Mouse (Mus musculus) liver, embryonic 14.5 days (tissue): ENCODE data around the gene Tspan8. TPM values are rescaled to one million over a fixed set of nuclear protein-coding genes. Genes with fewer than 3 reads are reported as not detected.
"Not testable (repeated sequence)": the region's sequence is repeated elsewhere in the genome, so short reads cannot be mapped to it uniquely, and the experiment has no call there.

ENCODE experiments used
- ATAC-seq: fragments of 200-750 bp; cut with Nextera tagmentation; 2 replicates; pipeline ENCODE4 v1.8.0; 2017; ENCODE audit warnings: moderate number of reproducible peaks, mild to moderate bottlenecking, moderate library complexity; ENCODE audit not compliant: insufficient read depth
- DNase-seq, 3 experiments: peaks; one replicate each; pipeline ENCODE4 v3.0.0-alpha.2; 2012 to 2013; ENCODE audit warnings: low read depth in 3 of 3, low spot score in 3 of 3
- H3K27ac ChIP-seq: fragments of 300-500 bp; sonication (generic); 2 replicates; pipeline ENCODE4 v1.5.1; 2014; ENCODE audit warnings: moderate library complexity, mild to moderate bottlenecking, control low read depth, inconsistent platforms
- H3K27me3 ChIP-seq: fragments of 300-500 bp; sonication (generic); 2 replicates; pipeline ENCODE4 v1.6.1; 2014; ENCODE audit warnings: mild to moderate bottlenecking, low read length, moderate library complexity; ENCODE audit not compliant: control insufficient read depth, insufficient read depth
- H3K36me3 ChIP-seq: fragments of 300-500 bp; sonication (generic); replicated peaks from 2 replicates; pipeline ENCODE4 v1.6.1; 2014; ENCODE audit warnings: low read depth; ENCODE audit not compliant: control insufficient read depth, insufficient read depth
- H3K4me1 ChIP-seq, 2 experiments: fragments of 200-500 bp in 1 of 2; fragments of 300-500 bp in 1 of 2; sonication (generic) in 1 of 2; replicated peaks; 2 replicates each; pipeline ENCODE4 v1.6.1; 2012 to 2014; ENCODE audit warnings: antibody characterized with exemption in 1 of 2, inconsistent platforms in 1 of 2, low read length in 1 of 2; ENCODE audit not compliant: control insufficient read depth in 2 of 2, insufficient read depth in 2 of 2
- H3K4me2 ChIP-seq: fragments of 300-500 bp; sonication (generic); 2 replicates; pipeline ENCODE4 v1.6.1; 2014; ENCODE audit warnings: low read depth, mild to moderate bottlenecking, control low read depth, moderate library complexity
- H3K4me3 ChIP-seq, 2 experiments: fragments of 200-500 bp in 1 of 2; fragments of 300-500 bp in 1 of 2; sonication (generic) in 1 of 2; 2 replicates each; pipeline ENCODE4 v1.5.1; 2012 to 2014; ENCODE audit warnings: low read depth in 2 of 2, low read length in 2 of 2, mild to moderate bottlenecking in 2 of 2, control low read depth in 1 of 2, inconsistent platforms in 1 of 2, moderate library complexity in 1 of 2; ENCODE audit not compliant: insufficient read depth in 1 of 2
- H3K9ac ChIP-seq: fragments of 300-500 bp; sonication (generic); replicated peaks from 2 replicates; pipeline ENCODE4 v1.6.1; 2014; ENCODE audit warnings: mild to moderate bottlenecking, control low read depth, moderate library complexity
- H3K9me3 ChIP-seq: fragments of 300-500 bp; sonication (generic); 2 replicates; pipeline ENCODE4 v1.6.1; 2016; ENCODE audit warnings: low read length, mixed read lengths; ENCODE audit not compliant: control insufficient read depth
- CTCF ChIP-seq: IDR thresholded peaks from 2 replicates; pipeline ENCODE4 v1.5.1; 2016; ENCODE audit warnings: antibody characterized with exemption, low read depth, control low read depth
- EP300 ChIP-seq: IDR thresholded peaks from 2 replicates; pipeline ENCODE4 v1.6.1; 2016; ENCODE audit warnings: antibody characterized with exemption, low read depth
- WGBS: fragments of 180-500 bp; shearing (Covaris S2); extraction: QIAGEN DNeasy Blood & Tissue Kit; methylation state at CpG from one replicate; pipeline ENCODE4 v1.1.7; 2014; ENCODE audit not compliant: insufficient replicate concordance; 5-methylcytosine and 5-hydroxymethylcytosine counted together
- polyA plus RNA-seq, 2 experiments: library from polyadenylated mRNA; depleted of rRNA in 1 of 2; stranded (reverse) in 1 of 2; unstranded in 1 of 2; fragments of >200 nt; fragmentation: Nextera tagmentation in 1 of 2; extraction: Ambion mirVana in 1 of 2; gene quantifications; 2 replicates each; pipeline versions ENCODE4 v1.2.1 to v1.2.3; 2012 to 2014

Tspan8 gene
- polyA plus RNA-seq, 2 experiments: 34.6 to 58.0 TPM

DNA sequence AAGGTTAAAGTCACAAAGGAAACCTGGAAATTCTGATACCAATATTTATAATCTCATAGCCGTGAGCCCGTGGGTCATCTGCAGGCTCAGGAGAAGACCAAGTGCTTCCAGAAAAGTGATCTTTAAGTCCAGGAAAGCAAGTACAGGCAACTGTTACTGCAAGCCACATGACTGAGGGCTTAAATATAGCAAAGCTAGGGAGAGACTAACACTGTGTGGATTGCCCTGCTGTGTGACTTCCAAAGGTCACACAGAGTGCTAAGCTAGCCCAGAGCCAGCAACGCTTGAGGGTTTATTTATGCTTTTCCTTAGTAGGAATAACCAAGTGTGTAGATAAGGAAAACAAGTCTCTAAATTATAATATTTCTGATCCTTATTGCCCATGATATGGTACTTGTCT lies 15.2 kb upstream of the Tspan8 start:
- H3K27ac ChIP-seq: no peak overlapping the region
- H3K27me3 ChIP-seq: no peaks in the 10 kb centered on the region
- no peak for DNase-seq
- no peak for ATAC-seq
- H3K4me1 ChIP-seq: 0 out of 4 replicates have a peak, but pooled peaks cover 0 to 2% of the 10 kb centered on the region in 2 experiments
- no peak overlapping the region for H3K4me3 ChIP-seq
- WGBS: 71% methylated on average over 3 of the region's 3 CpGs
- no peak for TF ChIP-seq CTCF
- no peak for TF ChIP-seq EP300
- H3K9me3 ChIP-seq: no peaks in the 10 kb centered on the region
- H3K4me2 ChIP-seq: no peak overlapping the region
- H3K36me3 ChIP-seq: no peaks in the 10 kb centered on the region
- H3K9ac ChIP-seq: no peak overlapping the region

DNA sequence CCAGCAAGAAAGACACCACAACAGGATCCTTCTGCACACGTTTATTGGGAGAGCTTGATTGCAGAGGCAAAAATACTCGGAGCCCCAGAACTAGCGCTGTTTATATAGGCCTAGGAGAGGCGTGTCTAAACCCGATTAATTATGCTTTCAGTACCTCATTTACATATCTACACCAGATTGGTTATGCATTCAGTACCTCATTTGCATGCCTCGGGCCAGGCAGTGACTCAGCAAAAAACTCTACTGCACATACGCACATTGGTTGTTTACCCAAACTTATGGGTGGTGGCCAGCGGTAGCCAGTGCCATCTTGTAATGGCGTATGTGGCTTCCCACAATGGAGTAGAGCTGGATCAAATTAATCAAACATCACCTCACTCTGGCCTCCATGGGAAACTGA lies 13.6 kb upstream of the Tspan8 start:
- not testable (repeated sequence) for H3K9me3 ChIP-seq, DNase-seq, H3K27me3 ChIP-seq, H3K36me3 ChIP-seq, H3K4me2 ChIP-seq, ATAC-seq, H3K4me1 ChIP-seq, H3K27ac ChIP-seq, H3K4me3 ChIP-seq, H3K9ac ChIP-seq
- WGBS: 82% methylated on average over 9 of the region's 9 CpGs

DNA sequence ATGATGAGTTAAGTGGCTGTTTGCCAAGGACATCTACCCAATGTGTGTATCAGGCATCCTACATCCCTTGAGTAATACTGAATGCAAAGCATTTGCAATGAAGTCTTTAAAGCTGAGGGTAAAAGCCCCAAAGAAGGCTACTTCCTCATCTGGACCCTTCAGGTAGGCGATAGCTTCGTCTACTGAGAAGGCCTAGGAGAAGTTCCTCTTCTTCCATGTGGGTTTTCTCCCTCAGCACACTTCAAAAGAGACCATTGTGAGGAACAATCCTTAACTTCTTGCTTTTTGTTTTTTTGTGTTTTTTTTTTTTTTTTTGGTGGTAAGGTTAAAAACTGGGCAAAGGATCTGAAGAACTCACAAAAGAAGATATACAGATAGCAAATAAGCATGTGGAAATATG lies 12.9 kb upstream of the Tspan8 start:
- ATAC-seq (no peak), DNase-seq (no peak)
- Histone ChIP-seq H3K4me3 (no peak overlapping the region), H3K9ac (no peak overlapping the region), H3K9me3 (no peaks in the 10 kb centered on the region), H3K36me3 (no peaks in the 10 kb centered on the region), H3K27me3 (no peaks in the 10 kb centered on the region), H3K27ac (no peak overlapping the region), H3K4me2 (no peak overlapping the region), H3K4me1 (0 out of 4 replicates have a peak, but pooled peaks cover 0 to 2% of the 10 kb centered on the region in 2 experiments)
- 25% methylated on average over 2 of the region's 2 CpGs for WGBS
- TF ChIP-seq CTCF (no peak), EP300 (no peak)

DNA sequence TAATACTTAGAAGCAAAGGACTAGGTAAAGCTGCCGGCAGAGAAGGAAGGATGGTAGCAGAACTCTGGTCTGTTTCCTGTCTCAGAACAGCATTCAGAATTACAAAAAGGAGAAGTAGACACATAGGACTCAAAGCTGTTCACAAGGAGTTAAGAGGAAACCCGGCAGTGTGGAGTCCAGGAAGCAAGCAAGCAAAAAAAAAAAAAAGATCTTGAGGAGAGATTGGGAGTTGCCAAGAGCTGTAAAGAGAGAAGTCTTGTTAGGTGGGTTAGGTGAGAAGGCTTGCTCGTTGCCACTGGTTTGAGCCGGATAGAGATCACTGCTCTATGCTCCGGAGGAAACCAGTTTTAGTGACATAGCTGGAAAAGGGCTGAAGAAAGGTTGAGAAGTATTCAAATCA lies 10.6 kb upstream of the Tspan8 start:
- ATAC-seq (no peak), DNase-seq (no peak)
- Histone ChIP-seq H3K27me3 (no peaks in the 10 kb centered on the region), H3K36me3 (no peaks in the 10 kb centered on the region), H3K4me2 (no peak overlapping the region), H3K4me1 (peaks cover 0 to 2% of the 10 kb centered on the region in 2 experiments; a peak in 1 of 4 replicates), H3K4me3 (no peak overlapping the region), H3K9me3 (no peaks in the 10 kb centered on the region), H3K9ac (no peak overlapping the region), H3K27ac (no peak overlapping the region)
- TF ChIP-seq EP300: no peak
- no peak for TF ChIP-seq CTCF
- WGBS: 9% methylated on average over 5 of the region's 5 CpGs

DNA sequence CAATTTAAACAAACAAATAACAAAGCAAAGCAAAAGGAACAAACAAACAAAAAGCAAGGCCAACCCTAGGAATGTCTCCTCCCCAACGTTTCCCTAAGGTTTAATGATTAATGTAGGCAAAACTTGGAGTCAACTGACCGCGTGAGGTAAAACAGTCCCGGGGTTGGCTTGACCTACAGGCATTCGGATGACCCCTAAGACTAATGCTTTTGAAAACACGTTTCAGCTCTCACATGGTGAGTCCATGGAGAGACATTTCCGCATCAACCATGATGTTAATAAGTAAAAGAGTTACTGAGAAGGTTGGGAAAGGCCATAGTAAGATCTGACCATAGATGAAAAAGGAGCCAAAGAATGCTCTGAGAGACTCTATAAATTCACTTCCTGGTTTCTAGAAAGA lies 7.5 kb upstream of the Tspan8 start:
- TF ChIP-seq CTCF (no peak), EP300 (no peak)
- WGBS: 61% methylated on average over 7 of the region's 7 CpGs
- peak; percentile 34; the same call in 1 of the 2 replicates for ATAC-seq
- Histone ChIP-seq H3K27ac (no peak overlapping the region), H3K4me2 (no peak overlapping the region), H3K9me3 (no peaks in the 10 kb centered on the region), H3K36me3 (no peaks in the 10 kb centered on the region), H3K4me1 (no peaks in the 10 kb centered on the region; a peak in 1 of 4 replicates), H3K27me3 (no peaks in the 10 kb centered on the region), H3K9ac (no peak overlapping the region), H3K4me3 (no peak overlapping the region)
- no peak for DNase-seq

DNA sequence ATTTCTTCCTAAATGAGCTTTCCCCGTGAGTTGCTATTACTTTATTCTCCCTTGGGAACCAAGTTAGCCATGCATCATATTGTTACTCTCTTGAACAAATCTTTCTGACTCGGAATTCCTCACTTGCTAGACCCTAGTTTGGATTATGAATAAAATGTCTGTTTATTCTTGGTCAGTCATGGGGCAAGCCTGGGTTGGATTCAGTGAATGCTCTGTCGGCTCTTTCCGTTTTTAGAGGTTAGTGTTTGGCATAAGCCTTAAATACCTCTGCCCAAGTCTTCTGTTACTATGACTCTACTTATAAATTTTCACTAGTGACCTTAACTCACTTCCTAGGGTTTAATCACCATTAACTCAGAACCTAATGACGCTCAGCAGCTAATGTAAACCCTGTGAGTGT lies 5.1 kb upstream of the Tspan8 start:
- TF ChIP-seq CTCF (no peak), EP300 (no peak)
- Histone ChIP-seq H3K9me3 (no peaks in the 10 kb centered on the region), H3K27me3 (no peaks in the 10 kb centered on the region), H3K4me2 (no peak overlapping the region), H3K4me1 (peaks cover 5 to 12% of the 10 kb centered on the region in 2 experiments), H3K4me3 (no peak overlapping the region), H3K9ac (no peak overlapping the region), H3K27ac (no peak overlapping the region), H3K36me3 (no peaks in the 10 kb centered on the region)
- ATAC-seq: no peak
- WGBS: 64% methylated on average over 5 of the region's 5 CpGs
- no peak for DNase-seq
